Comparison of ENCODE assay signal across 13 mouse cellular contexts in the genomic region with DNA sequence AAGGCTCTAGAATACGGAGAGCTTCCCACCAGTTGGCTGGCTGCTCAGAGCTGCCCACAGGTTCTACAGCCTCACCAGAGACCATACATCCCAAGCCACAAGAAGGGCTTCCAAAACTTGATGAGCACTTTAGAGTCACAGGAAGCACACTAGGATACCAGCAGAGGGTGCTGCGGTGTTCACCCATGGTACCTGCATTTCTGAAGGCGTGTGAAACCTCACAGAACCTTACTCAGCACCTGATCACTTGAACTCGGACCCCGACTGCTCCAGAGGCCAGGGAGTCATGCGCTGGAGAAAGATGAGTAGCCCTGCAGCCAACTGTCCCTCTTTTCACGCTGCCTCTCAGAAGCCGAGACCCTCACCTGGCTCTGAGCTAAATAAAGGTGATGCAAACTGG.
DNase-seq lines count a peak whose midpoint lies in the region; ATAC-seq and TF ChIP-seq lines count a peak whose summit lies in the region.
"Had no signal": no experiment of that assay in that cellular context is flagged by ENCODE, and none has a peak within 500 bp of the region (broad histone marks: within the 10 kb centered on the region; RNA-seq: fewer than 3 reads in every experiment).

No protein-coding gene starts in this region.

- TF ChIP-seq CTCF in hindbrain, postnatal 0 days (IDR thresholded peaks at IDR 0.05; ENCODE audit: low read depth), result peak; percentile 49
- TF ChIP-seq CTCF in lung, postnatal 0 days (IDR thresholded peaks at IDR 0.05), result peak; percentile 39; the same call in 1 of the 2 replicates
- peak; percentile 19 to 39 (median 22); a peak in 5 of 6 replicates for TF ChIP-seq CTCF in MEL (IDR thresholded peaks at IDR 0.05 in 2 of 3, conservative IDR thresholded peaks at IDR 0.05 in 1 of 3; ENCODE audit: control insufficient read depth in 1 of 3, insufficient read depth in 1 of 3, low read depth in 2 of 3, low read length in 3 of 3, poor library complexity in 1 of 3, severe bottlenecking in 1 of 3)

- H3K9ac ChIP-seq in hindbrain, postnatal 0 days (replicated peaks; ENCODE audit: low read length), result no peak overlapping the region
- no peak overlapping the region for H3K9ac ChIP-seq in hindbrain, embryonic 11.5 days (ENCODE audit: low read depth, low read length)
- H3K9ac ChIP-seq in lung, postnatal 0 days (replicated peaks; ENCODE audit: low read depth), result no peak overlapping the region
- H3K9ac ChIP-seq in MEL (ENCODE audit: control insufficient read depth, low read depth, low read length, poor library complexity, severe bottlenecking), result no peak overlapping the region
- H3K9ac ChIP-seq: liver, embryonic 15.5 days; neural tube, embryonic 12.5 days had no signal

- no peaks in the 10 kb centered on the region for H3K4me1 ChIP-seq in hindbrain, postnatal 0 days (ENCODE audit: insufficient read depth, low read length)
- no peaks in the 10 kb centered on the region for H3K4me1 ChIP-seq in hindbrain, embryonic 11.5 days (replicated peaks; ENCODE audit: control insufficient read depth, insufficient read depth, low read length)
- H3K4me1 ChIP-seq in lung, postnatal 0 days (ENCODE audit: insufficient read depth, low read depth, low read length), result no peaks in the 10 kb centered on the region
- H3K4me1 ChIP-seq in MEL (ENCODE audit: control insufficient read depth in 1 of 2, insufficient read depth in 2 of 2, low read length in 2 of 2), result no peaks in the 10 kb centered on the region
- H3K4me1 ChIP-seq: liver, embryonic 15.5 days; neural tube, embryonic 12.5 days had no signal

- H3K4me2 ChIP-seq in hindbrain, postnatal 0 days (ENCODE audit: low read depth, low read length), result no peak overlapping the region
- H3K4me2 ChIP-seq in hindbrain, embryonic 11.5 days (replicated peaks; ENCODE audit: low read depth, low read length), result no peak overlapping the region
- H3K4me2 ChIP-seq in lung, postnatal 0 days (replicated peaks; ENCODE audit: low read depth, low read length), result no peak overlapping the region
- H3K4me2 ChIP-seq: liver, embryonic 15.5 days; neural tube, embryonic 12.5 days had no signal

- no peaks in the 10 kb centered on the region for H3K9me3 ChIP-seq in hindbrain, postnatal 0 days (ENCODE audit: low read length)
- no peaks in the 10 kb centered on the region for H3K9me3 ChIP-seq in hindbrain, embryonic 11.5 days (ENCODE audit: control insufficient read depth, low read length)
- H3K9me3 ChIP-seq in lung, postnatal 0 days (ENCODE audit: low read length), result no peaks in the 10 kb centered on the region
- H3K9me3 ChIP-seq in MEL (replicated peaks; ENCODE audit: insufficient read depth, low read length), result no peaks in the 10 kb centered on the region
- H3K9me3 ChIP-seq: liver, embryonic 15.5 days; megakaryocyte, embryonic 14.5 days; neural tube, embryonic 12.5 days had no signal

- TF ChIP-seq EP300 in lung, postnatal 0 days (IDR thresholded peaks at IDR 0.05), result no peak
- no peak for TF ChIP-seq EP300 in MEL (IDR thresholded peaks at IDR 0.05; ENCODE audit: low read depth in 1 of 2, low read length in 2 of 2)

- H3K27me3 ChIP-seq in hindbrain, postnatal 0 days (ENCODE audit: insufficient read depth, low read length), result no peaks in the 10 kb centered on the region
- no peaks in the 10 kb centered on the region for H3K27me3 ChIP-seq in hindbrain, embryonic 11.5 days (ENCODE audit: control insufficient read depth, insufficient read depth, low read length)
- no peaks in the 10 kb centered on the region for H3K27me3 ChIP-seq in lung, postnatal 0 days (replicated peaks; ENCODE audit: insufficient read depth, low read length)
- H3K27me3 ChIP-seq in MEL (ENCODE audit: control insufficient read depth in 1 of 2, insufficient read depth in 2 of 2, low read length in 2 of 2), result no peaks in the 10 kb centered on the region
- H3K27me3 ChIP-seq: liver, embryonic 15.5 days; megakaryocyte, embryonic 14.5 days; neural tube, embryonic 12.5 days had no signal

- no peak for ATAC-seq in hindbrain, postnatal 0 days
- no peak for ATAC-seq in hindbrain, embryonic 11.5 days (ENCODE audit: low FRiP score)
- ATAC-seq in lung, postnatal 0 days, result no peak
- ATAC-seq in activated CD4-positive, CD25-positive, alpha-beta regulatory T cell, adult 4 months, result no peak

- peaks cover 39% of the 10 kb centered on the region for H3K36me3 ChIP-seq in hindbrain, postnatal 0 days (ENCODE audit: insufficient read depth, low read length)
- peaks cover 17% of the 10 kb centered on the region for H3K36me3 ChIP-seq in hindbrain, embryonic 11.5 days (ENCODE audit: control insufficient read depth, insufficient read depth, low read length)
- H3K36me3 ChIP-seq in lung, postnatal 0 days (ENCODE audit: insufficient read depth, low read length), result peaks cover 44% of the 10 kb centered on the region
- peaks cover 0 to 16% of the 10 kb centered on the region in 2 experiments; a peak in 2 of 4 replicates for H3K36me3 ChIP-seq in MEL (ENCODE audit: control insufficient read depth in 1 of 2, insufficient read depth in 2 of 2, low read length in 2 of 2)

- no peak for DNase-seq in hindbrain, postnatal 0 days (ENCODE audit: low spot score)
- DNase-seq in hindbrain, embryonic 11.5 days (ENCODE audit: low spot score), result no peak
- DNase-seq in lung, postnatal 0 days (ENCODE audit: low spot score), result no peak
- DNase-seq in lung, postnatal 14 days, result no peak
- no peak for DNase-seq in MEL (ENCODE audit: low read depth, low spot score)
- DNase-seq in brain, adult 2 months (ENCODE audit: low read depth, low spot score), result peak; percentile 54
- DNase-seq in adrenal gland, adult 2 months, result no peak
- DNase-seq: kidney, adult 11 months; thymus, adult 18-20 months had no signal

- H3K27ac ChIP-seq in hindbrain, postnatal 0 days, result 0 out of 2 replicates have a peak overlapping the region, but pooled peaks have one; percentile 6
- no peak overlapping the region for H3K27ac ChIP-seq in hindbrain, embryonic 11.5 days (ENCODE audit: low read depth, low read length)
- H3K27ac ChIP-seq in lung, postnatal 0 days (ENCODE audit: low read length), result no peak overlapping the region
- no peak overlapping the region for H3K27ac ChIP-seq in MEL (ENCODE audit: control insufficient read depth, low read depth, low read length)
- H3K27ac ChIP-seq: liver, embryonic 15.5 days; neural tube, embryonic 12.5 days had no signal

- TF ChIP-seq POLR2A in MEL (IDR thresholded peaks at IDR 0.05; ENCODE audit: control insufficient read depth in 1 of 2, insufficient read depth in 1 of 2, low read depth in 1 of 2, low read length in 2 of 2, poor library complexity in 1 of 2), result no peak

- WGBS in hindbrain, postnatal 0 days, result 88% methylated on average over 8 of the region's 8 CpGs
- WGBS in hindbrain, embryonic 11.5 days, result 93% methylated on average over 8 of the region's 8 CpGs
- 85% methylated on average over 8 of the region's 8 CpGs for WGBS in lung, postnatal 0 days

- TF ChIP-seq RAD21 in MEL (IDR thresholded peaks at IDR 0.05; ENCODE audit: low read depth, low read length), result peak; percentile 16

- H3K4me3 ChIP-seq in hindbrain, postnatal 0 days (ENCODE audit: low read length), result no peak overlapping the region
- no peak overlapping the region for H3K4me3 ChIP-seq in hindbrain, embryonic 11.5 days (ENCODE audit: low read depth, low read length)
- no peak overlapping the region for H3K4me3 ChIP-seq in lung, postnatal 0 days (ENCODE audit: low read depth, low read length)
- H3K4me3 ChIP-seq in MEL (ENCODE audit: control insufficient read depth in 1 of 2, insufficient read depth in 1 of 2, low read depth in 2 of 2, low read length in 2 of 2), result no peak overlapping the region
- H3K4me3 ChIP-seq: liver, embryonic 15.5 days; megakaryocyte, embryonic 14.5 days; neural tube, embryonic 12.5 days had no signal

- H3K79me2 ChIP-seq in MEL (ENCODE audit: control insufficient read depth, insufficient read depth, low read length, poor library complexity), result no peaks in the 10 kb centered on the region

TF ChIP-seq in MEL, 35 proteins besides CTCF, POLR2A, EP300 and RAD21:
- TF ChIP-seq NELFE (IDR thresholded peaks at IDR 0.05; ENCODE audit: low read depth, low read length), result no peak
- peak; percentile 35; the same call in 1 of the 2 replicates for TF ChIP-seq SMC3 (IDR thresholded peaks at IDR 0.05; ENCODE audit: low read depth, low read length)
- TF ChIP-seq BHLHE40 (IDR thresholded peaks at IDR 0.05; ENCODE audit: borderline replicate concordance, low read depth, low read length), result no peak
